Mouse (Mus musculus) embryo, embryonic 11 days (tissue): ENCODE data around the gene Cpne1.
"Not testable (repeated sequence)": the region's sequence is repeated elsewhere in the genome, so short reads cannot be mapped to it uniquely, and the experiment has no call there.

Experiments
- DNase-seq: peaks from one replicate; pipeline ENCODE4 v3.0.0-alpha.2; 2015

Gene Cpne1

DNA sequence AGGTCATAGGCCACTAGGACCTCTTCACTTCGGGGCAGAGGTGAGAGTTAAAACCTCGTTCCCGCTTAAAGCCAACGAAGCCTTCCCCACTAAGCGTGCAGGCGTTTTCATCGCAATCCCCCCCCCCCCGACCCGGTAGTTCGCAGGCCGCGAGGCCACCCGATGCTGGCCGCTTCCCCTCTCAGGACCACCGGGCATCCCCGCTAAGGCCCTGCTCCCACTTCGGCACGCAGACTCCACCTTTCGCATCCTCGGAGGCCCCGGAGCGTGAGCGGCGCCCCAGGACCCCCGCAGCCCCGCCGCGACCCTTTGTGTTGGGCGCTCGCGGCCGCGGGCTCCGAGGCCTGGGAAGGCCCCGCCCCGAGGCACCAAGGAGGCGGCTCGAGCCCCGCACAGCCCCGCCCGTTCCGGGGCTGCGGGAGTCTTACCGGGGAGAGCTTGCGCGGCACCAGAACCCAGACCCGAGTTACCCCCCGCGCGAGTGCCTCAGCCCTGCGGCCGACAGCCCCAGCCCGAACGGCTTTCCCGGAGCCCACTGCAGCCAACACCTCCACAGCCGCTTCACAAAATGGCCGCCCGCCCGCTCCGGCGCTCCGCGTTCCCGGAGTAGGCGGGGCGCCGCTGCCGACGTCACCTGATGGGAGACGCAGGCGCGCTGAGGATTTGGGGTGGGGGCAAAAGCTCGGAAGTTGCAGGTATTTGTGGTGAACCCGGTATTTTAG lies at the start of gene Cpne1, which contains the start of gene Rbm12:
Gene Cpne1, minus strand, starts transcription at position 608 of the 722 bp plus-strand sequence.
Gene Rbm12, minus strand, starts transcription at position 621 of the 722 bp plus-strand sequence.
- DNase-seq: peak; percentile 96

DNA sequence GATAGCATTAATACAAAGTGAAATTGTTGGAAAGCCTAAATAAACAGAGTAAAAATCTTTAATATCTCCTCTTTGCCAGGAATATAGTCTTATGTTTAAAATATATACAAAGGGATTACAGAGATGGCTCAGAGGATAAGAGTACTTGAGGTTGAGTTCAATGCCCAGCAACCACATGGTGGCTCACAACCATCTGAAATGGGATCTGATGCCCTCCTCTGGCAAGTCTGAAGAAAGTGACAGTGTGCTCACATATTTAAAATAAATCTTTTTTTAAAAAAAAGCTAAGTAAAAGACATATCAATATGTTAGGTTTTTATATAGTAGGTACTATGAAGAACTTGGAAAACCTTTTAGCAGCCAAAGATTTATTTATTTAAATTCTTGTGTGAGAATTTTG lies 39.8 kb upstream of the Cpne1 start:
- DNase-seq: no peak

GRCm38 (mm10) chr2:156147316-156147915 lies 35.7 kb upstream of the Cpne1 start:
- DNase-seq: no peak

DNA sequence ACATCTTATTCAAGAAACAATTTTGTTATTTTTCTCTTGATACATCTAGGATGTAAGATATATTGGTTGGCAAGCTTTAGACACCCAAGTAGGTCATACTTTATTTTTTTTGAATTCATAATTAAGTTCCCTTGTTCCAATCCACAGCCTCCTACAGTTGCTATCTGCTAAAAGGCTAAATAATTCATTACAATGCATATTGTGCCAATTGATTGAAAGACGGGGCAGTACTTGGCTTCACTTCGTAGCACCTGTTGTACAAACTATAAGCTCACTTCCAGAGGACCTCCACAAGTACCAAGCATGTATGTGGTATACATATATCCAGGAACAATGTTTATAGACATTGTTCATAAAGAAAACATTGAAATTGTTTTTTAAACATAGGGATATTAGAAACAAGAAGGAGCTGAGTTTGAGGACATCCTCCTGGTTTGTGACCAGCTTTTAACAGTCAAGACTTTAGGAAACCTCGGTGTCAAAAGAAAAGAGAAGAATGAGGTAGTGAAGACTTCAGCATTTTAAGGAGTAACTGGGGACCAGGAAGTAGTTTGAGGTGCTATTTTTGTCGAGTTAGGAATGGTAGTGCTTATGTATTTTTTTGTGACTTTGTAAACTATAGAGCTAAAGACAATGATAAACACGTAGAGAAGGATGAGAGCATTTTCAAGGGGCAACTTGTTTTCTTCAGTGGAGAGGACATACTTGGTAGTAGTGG lies 34.7 kb upstream of the Cpne1 start:
- DNase-seq: peak; percentile 17

- DNase-seq: no peak
Observed at GRCm38 (mm10) chr2:156145486-156146130, 33.8 kb upstream of the Cpne1 start.

- DNase-seq: peak; percentile 98
Observed at GRCm38 (mm10) chr2:156143953-156144724, 32.4 kb upstream of the Cpne1 start, which contains the start of the genes Romo1 and Nfs1. Gene Romo1 (plus strand): TSS chr2:156144039. Gene Nfs1 (minus strand): TSS chr2:156144186.

DNA sequence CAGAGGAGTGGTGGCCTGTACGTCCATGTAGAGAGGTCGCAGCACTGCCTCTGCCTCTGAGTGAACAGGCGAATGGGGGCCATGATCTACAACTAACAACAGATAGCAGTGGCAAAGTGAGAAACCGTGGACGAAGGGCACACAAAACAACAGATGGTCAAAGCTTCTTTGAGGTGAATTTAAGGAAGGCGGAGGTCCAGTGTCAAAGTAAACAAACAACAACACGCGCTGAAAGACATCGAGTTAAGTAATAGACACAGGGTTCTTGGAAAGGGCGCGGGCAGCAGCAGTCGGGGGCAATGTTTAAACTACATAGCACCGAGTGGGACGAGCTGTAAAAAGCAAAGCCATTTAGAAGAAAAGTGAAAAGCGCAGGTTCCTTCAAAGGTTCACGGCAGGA lies 31.6 kb upstream of the Cpne1 start:
- peak; percentile 9 for DNase-seq

GRCm38 (mm10) chr2:156142820-156143219 lies 31.1 kb upstream of the Cpne1 start:
- DNase-seq: no peak

- DNase-seq: peak; percentile 16
Observed at GRCm38 (mm10) chr2:156135695-156136094, 23.9 kb upstream of the Cpne1 start.

DNA sequence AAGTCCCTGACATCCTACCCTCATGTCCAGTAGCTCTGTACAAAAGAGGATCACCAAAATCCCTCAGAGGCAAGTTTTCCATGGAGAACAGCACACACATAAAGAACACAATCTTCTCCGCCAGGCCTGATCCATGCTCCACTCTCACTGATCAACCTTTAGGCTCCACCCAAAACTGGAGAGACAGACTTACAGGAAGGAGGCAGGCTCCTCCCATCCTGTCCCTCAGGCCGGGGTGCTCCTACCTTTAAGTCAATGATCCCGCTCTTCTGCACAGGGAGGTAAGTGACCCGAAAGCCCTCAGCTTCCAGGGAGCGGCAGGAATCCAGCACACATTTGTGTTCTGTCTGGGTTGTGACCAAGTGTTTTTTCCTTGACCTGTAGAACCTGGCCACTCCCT lies 22.4 kb upstream of the Cpne1 start:
- no peak for DNase-seq

- no peak for DNase-seq
Observed at GRCm38 (mm10) chr2:156126992-156127391, 15.2 kb upstream of the Cpne1 start, which contains the start of gene Gm28036. Gene Gm28036 (minus strand): TSS chr2:156127092.

- no peak for DNase-seq
Observed at GRCm38 (mm10) chr2:156123731-156124130, 12.0 kb upstream of the Cpne1 start.

GRCm38 (mm10) chr2:156119566-156119965 lies 7.8 kb upstream of the Cpne1 start:
- DNase-seq: no peak

- DNase-seq: not testable (repeated sequence)
Observed at GRCm38 (mm10) chr2:156112080-156112423, 287 bp upstream of the Cpne1 start.

DNA sequence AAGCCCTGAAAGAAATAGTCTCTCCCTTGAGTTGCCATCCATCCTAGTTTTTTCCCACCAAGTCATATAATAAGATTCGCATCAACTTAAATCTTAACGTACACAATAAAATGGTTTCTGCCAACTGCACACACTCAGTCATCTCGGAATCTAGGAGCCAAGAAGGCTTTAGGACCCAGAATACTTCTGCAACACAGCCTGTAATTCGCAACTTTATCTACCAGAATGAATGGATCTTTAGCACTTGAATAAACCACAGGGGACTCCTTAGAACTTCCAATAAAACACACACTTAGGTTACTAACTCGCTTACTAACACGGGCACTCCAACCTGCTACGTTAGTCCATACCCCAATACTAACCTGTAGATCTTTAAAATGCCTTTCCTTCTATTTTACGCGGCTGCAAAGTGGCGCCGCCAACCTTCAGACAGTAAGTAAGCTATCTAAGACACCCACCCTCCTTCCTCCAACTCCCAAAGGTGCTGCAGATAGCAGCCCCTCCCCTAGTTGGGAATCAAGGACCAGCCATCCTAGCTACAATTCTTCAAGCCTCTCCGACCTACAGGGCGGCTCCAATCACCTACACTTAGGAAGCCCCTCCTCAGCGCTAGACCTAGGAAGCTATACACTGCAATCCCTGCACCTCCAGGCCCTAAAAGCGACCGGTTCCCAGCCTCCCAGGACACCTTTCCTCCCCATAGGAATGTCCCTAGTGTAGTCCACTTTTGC lies 973 bp downstream of the Cpne1 start:
- DNase-seq: peak; percentile 59

DNA sequence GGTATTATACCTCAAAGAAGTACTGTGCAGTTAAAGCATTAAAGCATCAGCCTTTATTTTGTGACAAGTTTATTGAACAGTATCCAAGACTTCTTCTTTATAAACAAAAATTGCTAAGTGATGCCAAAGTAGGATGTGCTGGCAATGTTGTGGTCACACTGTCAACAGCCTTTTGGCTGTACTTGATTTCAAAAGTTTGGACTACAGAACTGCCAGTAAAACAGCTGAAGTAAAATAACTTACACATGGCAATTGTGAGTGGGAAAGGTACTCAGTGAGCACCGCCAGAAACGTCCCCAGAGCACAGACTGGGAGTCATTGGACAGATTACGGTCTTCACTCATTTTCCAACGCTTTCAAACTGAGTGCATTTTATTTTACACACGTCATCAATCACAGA lies 19.8 kb downstream of the Cpne1 start:
- DNase-seq: no peak

DNA sequence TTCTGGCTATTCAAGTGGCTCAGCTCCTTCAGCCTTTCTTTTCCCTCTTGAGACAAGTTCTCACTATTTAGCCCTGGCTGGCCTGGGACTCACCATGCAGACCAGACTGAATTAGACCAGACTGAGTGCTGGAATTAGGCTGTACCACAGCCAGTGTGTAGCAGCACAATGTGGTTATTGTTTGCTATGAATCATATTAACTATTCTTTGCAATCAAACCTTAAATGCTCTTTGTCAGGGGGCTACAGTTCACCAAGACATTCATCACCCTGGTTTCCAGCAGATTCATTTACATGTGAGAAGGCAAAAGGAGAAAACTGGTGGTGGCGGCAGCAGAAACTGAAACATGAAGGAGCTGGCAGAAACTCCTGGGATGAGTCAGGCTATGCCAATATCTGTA lies 22.0 kb downstream of the Cpne1 start:
- no peak for DNase-seq

DNA sequence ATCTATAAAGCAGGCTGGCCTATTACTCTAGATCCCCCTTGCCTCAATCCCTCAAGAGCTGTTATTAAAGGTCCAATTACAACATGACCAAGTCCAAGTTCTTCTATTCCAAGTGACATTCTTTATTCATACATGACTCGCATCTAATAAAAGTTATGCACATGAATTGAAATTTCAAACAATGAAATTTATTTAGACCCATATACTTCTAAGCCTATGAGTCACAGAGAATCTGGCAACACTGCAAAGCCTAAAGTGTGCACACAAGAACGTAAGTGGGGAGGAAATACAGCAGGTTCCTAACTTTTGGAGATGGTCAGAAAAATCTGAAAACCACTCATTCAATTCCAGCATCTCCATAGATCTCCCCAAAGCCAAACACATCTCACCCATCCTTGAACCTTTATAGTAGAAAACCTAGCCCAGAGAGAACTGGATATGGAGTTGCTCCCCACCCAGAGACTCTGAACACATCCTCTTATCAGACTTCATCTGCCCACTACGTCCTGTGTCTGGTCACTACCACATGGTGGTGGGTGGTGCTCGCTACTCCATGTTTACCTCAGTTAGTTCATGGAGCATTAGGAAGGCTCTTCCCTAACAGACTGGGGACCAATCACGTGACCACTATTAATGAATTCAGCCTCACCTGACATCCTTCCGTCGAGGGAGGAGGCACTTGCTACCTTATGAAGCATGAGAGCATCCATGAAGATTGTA lies 24.2 kb downstream of the Cpne1 start:
- DNase-seq: no peak

DNA sequence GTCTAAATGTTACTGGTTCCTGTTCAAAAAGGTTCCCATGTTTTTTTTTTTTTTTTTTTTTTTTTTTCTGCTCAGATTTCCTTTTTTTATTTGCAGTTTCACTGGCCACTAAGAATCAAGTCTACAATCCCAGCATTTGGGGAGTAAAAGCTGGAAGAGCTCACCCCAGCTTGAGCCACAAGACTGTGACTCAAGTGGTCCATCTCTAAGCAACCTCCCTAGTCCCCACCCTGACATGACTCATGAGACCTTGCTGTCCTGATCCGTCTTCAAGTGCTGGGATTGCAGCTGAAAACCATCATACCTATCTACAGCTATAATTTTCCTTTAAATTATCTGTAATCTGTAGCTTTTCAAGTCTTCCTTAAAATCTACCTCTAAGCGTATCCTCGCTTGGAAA lies 27.2 kb downstream of the Cpne1 start:
- DNase-seq: no peak

DNA sequence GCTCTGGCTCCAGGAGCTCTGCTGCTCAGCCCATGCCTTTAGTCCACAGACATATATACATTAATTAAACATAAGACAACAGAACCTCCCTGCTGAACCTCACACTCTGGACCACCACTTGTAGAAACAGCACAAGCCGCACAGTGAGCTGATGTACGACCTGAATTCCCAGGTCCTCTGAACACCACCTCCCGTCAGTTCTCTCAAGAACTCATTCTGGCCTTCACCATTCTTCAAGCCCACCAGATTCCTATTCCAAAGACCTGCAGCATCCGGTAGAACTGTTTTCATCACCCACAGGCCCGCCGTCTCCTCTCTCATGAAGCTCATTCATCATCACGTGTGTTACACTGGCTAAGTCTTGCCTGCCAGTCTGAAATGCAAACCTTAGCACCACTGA lies 31.4 kb downstream of the Cpne1 start:
- DNase-seq: no peak

DNA sequence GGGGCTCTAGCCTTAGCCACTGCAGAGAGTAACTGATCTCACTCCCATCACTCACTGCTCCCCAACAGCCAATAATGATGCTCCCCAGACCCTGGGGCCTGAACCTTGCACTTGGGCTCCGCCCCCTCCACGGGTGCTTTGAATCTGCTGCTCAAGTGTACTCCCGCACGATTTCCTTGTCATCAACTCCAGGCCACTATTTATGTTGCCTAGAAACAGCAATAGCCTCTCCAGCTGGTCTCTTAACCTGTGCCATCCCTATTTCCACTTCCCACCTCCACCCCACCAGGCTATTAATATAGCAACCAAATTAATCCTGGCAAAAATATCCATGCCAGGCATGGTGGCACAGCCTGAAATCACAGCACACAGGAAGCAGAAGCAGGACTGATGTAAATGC lies 32.1 kb downstream of the Cpne1 start:
- DNase-seq: no peak
